Mouse (Mus musculus): ENCODE measurements at regions not wholly inside any gene's neighbourhood (a gene's known extent, or its start where the extent isn't known, plus 50 kb on each side); places are given as distances from the start of the nearest gene placed in this dataset.

DNA sequence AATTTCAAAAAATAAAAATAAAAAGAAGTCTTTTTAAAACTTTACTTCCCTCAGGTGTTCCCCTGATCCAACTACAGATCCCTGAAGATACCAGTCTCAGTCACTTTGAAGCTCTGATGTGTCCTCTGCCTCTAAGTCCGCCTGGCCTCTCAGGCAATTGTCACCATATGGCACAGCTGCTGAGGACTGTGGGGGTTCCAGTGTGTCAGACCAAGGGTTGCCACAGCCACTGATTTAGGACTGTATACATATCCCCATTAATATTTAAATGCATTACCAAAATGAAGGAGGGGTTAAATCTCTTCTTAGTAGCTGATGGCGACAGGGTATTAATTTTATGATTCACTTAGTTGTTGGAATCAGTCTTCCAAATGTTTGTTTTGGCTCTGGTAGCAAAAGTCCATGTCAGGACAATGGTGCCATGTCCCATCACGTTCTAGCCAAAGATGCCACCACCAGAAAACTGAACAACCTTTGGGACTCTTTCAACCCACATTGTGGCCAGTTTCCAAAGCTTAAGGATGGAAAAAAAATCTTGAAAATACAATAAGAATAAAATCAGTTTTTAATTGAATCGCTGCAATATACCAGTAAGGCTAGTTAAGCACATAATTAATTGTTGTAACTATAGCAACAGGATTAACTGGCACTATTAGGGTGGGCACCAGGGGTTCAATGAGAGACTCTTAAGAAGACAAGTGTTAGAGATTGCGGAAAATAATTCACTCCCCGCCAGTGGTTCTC, 62.5 kb downstream of the Arrdc4 start:
- H3K4me3 ChIP-seq (replicated peaks), result no peak overlapping the region
- H3K9ac ChIP-seq, result no peak overlapping the region
- no peak overlapping the region for H3K27ac ChIP-seq (replicated peaks)
- no peaks in the 10 kb centered on the region for H3K27me3 ChIP-seq
- H3K4me1 ChIP-seq, result no peaks in the 10 kb centered on the region
- no peaks in the 10 kb centered on the region for H3K9me3 ChIP-seq (replicated peaks)
- no peak overlapping the region for H3K4me2 ChIP-seq (replicated peaks)
- 66% methylated on average over 6 of the region's 6 CpGs for WGBS
- no peaks in the 10 kb centered on the region for H3K36me3 ChIP-seq
- ATAC-seq (ENCODE audit: insufficient number of reproducible peaks, low FRiP score, low TSS enrichment, low read depth), result no peak

DNA sequence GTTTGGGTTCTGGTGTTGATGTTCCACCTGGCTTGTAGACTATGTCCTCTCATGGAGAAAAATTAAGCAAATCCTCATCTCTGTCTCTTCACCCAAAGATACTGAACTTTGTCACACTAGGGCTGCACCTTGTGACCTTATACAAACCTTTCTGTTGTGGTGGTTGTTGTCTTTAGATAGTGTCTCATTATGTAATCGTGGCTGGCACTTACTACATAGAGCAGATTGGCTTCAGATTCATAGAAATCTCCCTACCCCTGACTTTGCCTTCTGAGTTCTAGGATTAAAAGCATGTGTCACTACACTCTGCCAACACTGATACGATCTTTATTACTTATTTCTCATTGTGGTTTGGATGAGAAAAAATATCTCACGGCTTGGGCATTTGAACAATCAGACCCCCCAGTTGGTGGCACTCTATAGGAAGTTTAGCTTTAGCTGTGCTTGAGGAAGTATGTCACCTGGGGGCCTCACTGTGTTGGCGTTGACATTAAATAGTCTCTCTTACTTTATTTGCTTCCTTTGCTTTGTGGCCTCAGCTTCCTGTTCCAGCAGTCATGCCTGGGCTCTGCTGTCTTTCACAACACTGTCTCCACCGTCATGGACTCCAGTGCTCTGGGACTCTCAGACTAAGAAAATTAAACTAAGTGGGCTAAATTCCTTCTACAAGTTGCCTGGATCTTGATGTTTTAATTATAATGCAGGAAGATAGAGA, 66.0 kb downstream of the Arrdc4 start:
- WGBS, result 58% methylated on average over 5 of the region's 5 CpGs
- H3K4me3 ChIP-seq (replicated peaks), result no peak overlapping the region
- no peak overlapping the region for H3K9ac ChIP-seq
- H3K27me3 ChIP-seq, result no peaks in the 10 kb centered on the region
- no peaks in the 10 kb centered on the region for H3K4me1 ChIP-seq
- H3K4me2 ChIP-seq (replicated peaks), result no peak overlapping the region
- no peak for ATAC-seq (ENCODE audit: insufficient number of reproducible peaks, low FRiP score, low TSS enrichment, low read depth)
- H3K9me3 ChIP-seq (replicated peaks), result no peaks in the 10 kb centered on the region
- H3K36me3 ChIP-seq, result no peaks in the 10 kb centered on the region
- H3K27ac ChIP-seq (replicated peaks), result no peak overlapping the region

DNA sequence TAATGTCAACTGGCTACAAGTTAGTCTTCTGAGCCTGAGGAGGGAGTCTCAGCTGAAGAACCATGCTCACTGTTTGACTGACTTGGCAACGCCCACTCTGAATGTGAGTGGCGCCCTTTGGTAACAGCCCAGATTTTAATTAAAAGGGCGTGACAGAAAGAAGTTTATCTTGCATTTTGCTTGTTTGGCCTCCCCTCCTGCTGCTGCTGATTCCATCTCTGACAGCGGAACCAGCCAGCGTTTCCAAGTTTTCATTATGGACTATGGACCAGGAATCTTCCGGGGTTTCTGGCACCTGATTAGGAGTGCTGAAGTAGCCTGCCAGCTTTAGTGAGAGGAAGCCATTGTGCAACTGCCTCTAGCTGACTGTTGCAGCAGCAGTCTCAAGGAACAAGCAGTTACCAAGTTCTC, 66.7 kb downstream of the Arrdc4 start:
- Histone ChIP-seq H3K27me3 (no peaks in the 10 kb centered on the region), H3K9ac (no peak overlapping the region), H3K4me3 (replicated peaks) (no peak overlapping the region), H3K9me3 (replicated peaks) (no peaks in the 10 kb centered on the region), H3K4me1 (no peaks in the 10 kb centered on the region), H3K4me2 (replicated peaks) (no peak overlapping the region), H3K27ac (replicated peaks) (no peak overlapping the region), H3K36me3 (no peaks in the 10 kb centered on the region)
- WGBS, result 46% methylated on average over 6 of the region's 6 CpGs
- no peak for ATAC-seq (ENCODE audit: insufficient number of reproducible peaks, low FRiP score, low TSS enrichment, low read depth)

DNA sequence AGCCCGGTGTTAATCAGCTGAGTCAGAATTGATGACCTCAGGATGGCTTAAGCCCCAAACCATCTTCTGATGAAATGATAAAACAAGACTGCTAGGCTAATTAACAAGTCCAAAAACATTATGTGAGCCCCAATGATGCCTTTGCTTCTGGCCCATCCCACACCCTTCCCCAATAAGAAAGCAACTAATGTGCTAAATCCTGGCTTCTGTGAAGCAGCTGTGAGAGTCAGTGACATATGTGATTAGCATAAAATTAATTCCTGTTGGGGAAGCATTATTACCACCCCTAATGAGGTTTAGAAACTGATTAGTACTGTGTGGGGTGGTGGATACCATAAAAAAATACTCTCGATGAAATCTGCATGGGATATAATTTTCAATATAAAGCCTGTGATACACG, 69.3 kb downstream of the Arrdc4 start:
- no peak overlapping the region for H3K4me3 ChIP-seq (replicated peaks)
- no peak overlapping the region for H3K4me2 ChIP-seq (replicated peaks)
- H3K9ac ChIP-seq, result no peak overlapping the region
- no peaks in the 10 kb centered on the region for H3K36me3 ChIP-seq
- no peaks in the 10 kb centered on the region for H3K4me1 ChIP-seq
- no peaks in the 10 kb centered on the region for H3K9me3 ChIP-seq (replicated peaks)
- no peak overlapping the region for H3K27ac ChIP-seq (replicated peaks)
- 78% methylated on average over 3 of the region's 3 CpGs for WGBS
- H3K27me3 ChIP-seq, result no peaks in the 10 kb centered on the region
- no peak for ATAC-seq (ENCODE audit: insufficient number of reproducible peaks, low FRiP score, low TSS enrichment, low read depth)

GRCm38 (mm10) chr7:68667790-68668732, 81.0 kb downstream of the Arrdc4 start:
- H3K27me3 ChIP-seq, result no peaks in the 10 kb centered on the region
- peak; percentile 29; the same call in 1 of the 2 replicates for ATAC-seq (ENCODE audit: insufficient number of reproducible peaks, low FRiP score, low TSS enrichment, low read depth)
- H3K4me2 ChIP-seq (replicated peaks), result no peak overlapping the region
- no peak overlapping the region for H3K9ac ChIP-seq
- WGBS, result 49% methylated on average over 12 of the region's 12 CpGs
- no peaks in the 10 kb centered on the region for H3K4me1 ChIP-seq
- H3K4me3 ChIP-seq (replicated peaks), result no peak overlapping the region
- no peaks in the 10 kb centered on the region for H3K36me3 ChIP-seq
- H3K9me3 ChIP-seq (replicated peaks), result no peaks in the 10 kb centered on the region
- no peak overlapping the region for H3K27ac ChIP-seq (replicated peaks)

- H3K9me3 ChIP-seq (replicated peaks), result no peaks in the 10 kb centered on the region
- H3K36me3 ChIP-seq, result no peaks in the 10 kb centered on the region
- WGBS, result 48% methylated on average over 4 of the region's 4 CpGs
- no peak for ATAC-seq (ENCODE audit: insufficient number of reproducible peaks, low FRiP score, low TSS enrichment, low read depth)
- no peak overlapping the region for H3K9ac ChIP-seq
- no peak overlapping the region for H3K4me3 ChIP-seq (replicated peaks)
- no peak overlapping the region for H3K4me2 ChIP-seq (replicated peaks)
- no peak overlapping the region for H3K27ac ChIP-seq (replicated peaks)
- H3K4me1 ChIP-seq, result no peaks in the 10 kb centered on the region
- no peaks in the 10 kb centered on the region for H3K27me3 ChIP-seq
These were observed 81.8 kb downstream of the Arrdc4 start for GRCm38 (mm10) chr7:68667215-68667614.

DNA sequence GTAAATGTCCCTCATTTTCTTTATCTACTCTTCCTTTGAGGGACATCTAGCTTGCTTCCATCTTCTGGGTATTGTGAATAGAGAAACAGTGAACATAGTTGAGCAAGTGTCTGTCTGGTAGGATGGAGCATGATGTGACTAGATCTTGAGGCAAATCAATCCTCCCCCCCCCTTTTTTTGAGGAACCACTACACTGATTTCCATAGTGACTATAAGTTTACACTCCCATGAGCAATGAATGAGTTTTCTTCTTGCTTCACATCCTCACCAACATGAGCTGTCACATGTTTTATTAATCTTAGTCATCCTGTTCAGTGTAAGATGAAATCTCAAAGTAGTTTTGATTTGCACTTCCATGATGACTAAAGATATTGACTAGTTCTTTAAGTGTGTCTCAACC, 92.7 kb downstream of the Arrdc4 start:
- Histone ChIP-seq H3K36me3 (no peaks in the 10 kb centered on the region), H3K9me3 (replicated peaks) (no peaks in the 10 kb centered on the region), H3K27ac (replicated peaks) (no peak overlapping the region), H3K27me3 (no peaks in the 10 kb centered on the region), H3K4me1 (no peaks in the 10 kb centered on the region), H3K4me3 (replicated peaks) (no peak overlapping the region), H3K9ac (no peak overlapping the region), H3K4me2 (replicated peaks) (no peak overlapping the region)
- no peak for ATAC-seq (ENCODE audit: insufficient number of reproducible peaks, low FRiP score, low TSS enrichment, low read depth)

DNA sequence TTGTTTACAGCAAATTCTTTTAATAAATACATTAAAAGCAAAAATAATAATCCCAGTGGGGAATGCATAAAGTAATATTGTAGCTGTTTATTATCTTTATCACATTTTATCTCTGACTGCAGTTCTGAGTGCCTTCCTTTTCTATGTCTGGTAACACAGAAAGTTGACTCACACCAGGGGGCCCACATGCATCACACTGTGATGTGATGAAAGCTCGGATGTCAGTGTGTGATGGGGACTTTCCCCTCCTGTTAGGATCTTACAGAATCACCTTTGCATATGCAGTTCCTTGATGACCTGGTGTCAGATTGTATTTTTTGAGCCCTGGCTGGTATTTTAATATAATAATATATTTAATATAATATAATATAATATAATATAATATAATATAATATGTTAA, 95.5 kb downstream of the Arrdc4 start:
- no peak for ATAC-seq (ENCODE audit: insufficient number of reproducible peaks, low FRiP score, low TSS enrichment, low read depth)
- Histone ChIP-seq H3K4me3 (replicated peaks) (no peak overlapping the region), H3K4me1 (no peaks in the 10 kb centered on the region), H3K9ac (no peak overlapping the region), H3K4me2 (replicated peaks) (no peak overlapping the region), H3K36me3 (no peaks in the 10 kb centered on the region), H3K27me3 (no peaks in the 10 kb centered on the region), H3K9me3 (replicated peaks) (no peaks in the 10 kb centered on the region), H3K27ac (replicated peaks) (no peak overlapping the region)
- WGBS, result 63% methylated on average over 1 of the region's 1 CpGs

GRCm38 (mm10) chr7:68651418-68651817, 97.6 kb downstream of the Arrdc4 start:
- ATAC-seq (ENCODE audit: insufficient number of reproducible peaks, low FRiP score, low TSS enrichment, low read depth), result no peak
- WGBS, result 65% methylated on average over 4 of the region's 4 CpGs
- Histone ChIP-seq H3K4me3 (replicated peaks) (no peak overlapping the region), H3K27me3 (no peaks in the 10 kb centered on the region), H3K4me1 (no peaks in the 10 kb centered on the region), H3K9me3 (replicated peaks) (no peaks in the 10 kb centered on the region), H3K4me2 (replicated peaks) (no peak overlapping the region), H3K27ac (replicated peaks) (no peak overlapping the region), H3K36me3 (no peaks in the 10 kb centered on the region), H3K9ac (no peak overlapping the region)

GRCm38 (mm10) chr7:68637556-68638215, 111.4 kb downstream of the Arrdc4 start:
- no peaks in the 10 kb centered on the region for H3K27me3 ChIP-seq
- H3K27ac ChIP-seq (replicated peaks), result no peak overlapping the region
- no peaks in the 10 kb centered on the region for H3K9me3 ChIP-seq (replicated peaks)
- H3K4me2 ChIP-seq (replicated peaks), result no peak overlapping the region
- ATAC-seq (ENCODE audit: insufficient number of reproducible peaks, low FRiP score, low TSS enrichment, low read depth), result no peak
- no peaks in the 10 kb centered on the region for H3K36me3 ChIP-seq
- H3K4me3 ChIP-seq (replicated peaks), result no peak overlapping the region
- H3K4me1 ChIP-seq, result no peaks in the 10 kb centered on the region
- WGBS, result 46% methylated on average over 7 of the region's 7 CpGs
- H3K9ac ChIP-seq, result no peak overlapping the region

DNA sequence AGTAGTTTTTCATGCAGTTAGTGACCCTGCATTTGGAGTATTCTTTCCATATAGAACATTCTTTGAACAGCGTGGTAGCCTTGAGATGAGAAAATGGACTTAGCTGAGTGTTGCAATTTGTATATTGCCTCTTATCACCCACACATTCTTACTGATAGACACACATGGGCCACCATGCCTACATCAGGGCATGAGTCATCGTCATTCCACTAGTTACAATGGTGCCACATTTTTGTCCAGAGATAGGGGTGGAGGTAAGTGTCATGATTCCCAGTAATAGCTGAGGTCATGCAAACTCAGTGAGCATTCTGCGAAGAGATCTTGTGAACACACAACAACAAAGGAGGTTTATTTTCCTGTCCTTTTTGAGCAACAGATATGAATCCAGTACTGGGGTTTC, 128.0 kb downstream of the Arrdc4 start:
- no peak overlapping the region for H3K9ac ChIP-seq

More for the DNA sequence above, 128.0 kb downstream of the Arrdc4 start:
- Histone ChIP-seq H3K27ac (replicated peaks) (no peak overlapping the region), H3K27me3 (no peaks in the 10 kb centered on the region), H3K4me3 (replicated peaks) (no peak overlapping the region), H3K9me3 (replicated peaks) (no peaks in the 10 kb centered on the region), H3K4me2 (replicated peaks) (no peak overlapping the region), H3K4me1 (no peaks in the 10 kb centered on the region), H3K36me3 (no peaks in the 10 kb centered on the region)
- ATAC-seq (ENCODE audit: insufficient number of reproducible peaks, low FRiP score, low TSS enrichment, low read depth), result no peak
- WGBS, result 93% methylated on average over 3 of the region's 3 CpGs
